Mouse (Mus musculus) layer of hippocampus, postnatal 25 days (tissue): Measurements from ENCODE around the gene Ptgfrn. TPM values are rescaled to one million over a fixed set of nuclear protein-coding genes. Genes with fewer than 3 reads are reported as not detected.

Experiments
- DNase-seq, 2 experiments: peaks; one replicate each; pipeline ENCODE4 v3.0.0; 2022; ENCODE audit warnings: mixed read lengths in 2 of 2, low spot score in 1 of 2; ENCODE audit errors: extremely low spot score in 1 of 2
- total RNA-seq, 2 experiments: library from RNA; stranded (reverse); gene quantifications; 2 replicates each; pipeline ENCODE4 v1.2.3; 2021

Gene Ptgfrn
- total RNA-seq, 2 experiments from 2014 or later = 10.0 to 11.1 TPM

DNA sequence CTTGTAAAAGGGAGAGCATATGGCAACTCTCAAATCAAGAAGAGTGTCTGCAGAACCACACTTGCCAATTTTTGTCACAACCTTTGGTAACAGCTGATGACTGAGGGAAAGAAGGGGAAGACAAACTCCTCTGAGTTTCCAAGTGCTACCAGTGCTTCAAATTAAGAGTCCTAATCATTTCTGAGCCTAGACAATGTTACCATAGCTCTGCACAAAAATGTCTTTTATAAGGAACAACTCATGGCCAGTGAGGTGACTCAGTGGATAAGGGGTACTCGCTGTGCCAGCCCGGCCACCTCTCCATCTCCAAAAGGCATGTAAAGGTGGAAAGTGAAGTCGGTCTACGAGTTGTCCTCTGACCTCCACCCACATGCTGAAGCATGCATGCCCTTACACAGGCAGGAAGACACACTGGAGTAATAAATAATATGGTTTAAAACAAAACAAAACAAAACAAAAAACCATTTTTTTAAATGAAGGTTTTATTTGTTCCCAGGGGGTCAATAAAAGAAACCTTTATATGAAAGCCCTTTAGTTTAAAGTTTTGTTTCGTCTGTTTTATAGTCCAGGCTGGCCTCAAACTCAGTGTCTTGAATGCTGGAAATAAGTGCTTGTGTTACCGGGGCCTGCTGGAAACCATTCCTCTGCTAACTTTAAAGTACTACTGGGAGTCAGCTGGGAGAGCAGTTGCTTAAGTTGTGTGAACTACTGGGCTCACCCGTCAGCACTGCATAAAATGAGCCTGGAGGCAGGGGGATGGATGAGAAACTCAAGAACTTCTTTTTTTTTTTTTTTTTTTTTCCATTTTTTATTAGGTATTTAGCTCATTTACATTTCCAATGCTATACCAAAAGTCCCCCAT lies 23.3 kb downstream of the Ptgfrn start:
- DNase-seq = no peak

DNA sequence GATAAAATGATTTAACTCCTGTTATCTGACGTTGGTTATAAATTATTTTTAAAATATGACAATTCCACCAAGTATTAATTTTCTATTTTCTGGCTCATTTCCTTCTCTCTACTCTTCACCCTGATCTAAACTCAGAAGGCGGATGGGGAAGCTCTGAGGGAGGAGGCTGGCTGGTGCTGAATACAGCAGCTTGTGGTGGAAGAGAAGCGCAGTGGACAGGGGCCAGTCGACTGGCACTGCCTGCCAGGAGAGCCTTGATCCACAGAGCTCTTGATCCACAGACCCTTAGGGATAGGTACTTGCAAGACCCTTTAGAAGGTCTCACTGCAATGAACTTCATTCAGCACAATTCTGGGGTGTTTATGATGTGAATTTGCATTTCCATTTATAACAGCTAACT lies 29.2 kb downstream of the Ptgfrn start:
- DNase-seq = no peak

DNA sequence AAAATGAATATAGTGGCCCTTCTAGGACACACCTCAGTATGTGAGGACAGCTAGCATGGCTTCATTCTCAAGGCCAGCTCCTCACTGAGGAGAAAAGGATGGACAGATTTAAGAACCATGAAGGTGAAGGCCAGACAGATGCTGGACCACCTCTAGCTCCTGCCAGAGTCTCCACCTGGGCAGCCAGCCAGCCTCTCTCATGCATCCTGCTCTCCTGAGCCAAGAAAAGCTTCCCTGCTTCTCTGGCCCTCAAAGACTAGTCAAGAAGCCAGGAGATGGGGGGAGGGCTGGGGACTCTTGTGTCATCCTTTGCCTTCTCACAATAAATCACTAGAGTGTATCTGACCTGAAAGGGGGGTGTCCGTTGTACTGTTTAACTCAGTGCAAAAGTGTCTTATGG lies 31.7 kb downstream of the Ptgfrn start:
- no peak for DNase-seq

DNA sequence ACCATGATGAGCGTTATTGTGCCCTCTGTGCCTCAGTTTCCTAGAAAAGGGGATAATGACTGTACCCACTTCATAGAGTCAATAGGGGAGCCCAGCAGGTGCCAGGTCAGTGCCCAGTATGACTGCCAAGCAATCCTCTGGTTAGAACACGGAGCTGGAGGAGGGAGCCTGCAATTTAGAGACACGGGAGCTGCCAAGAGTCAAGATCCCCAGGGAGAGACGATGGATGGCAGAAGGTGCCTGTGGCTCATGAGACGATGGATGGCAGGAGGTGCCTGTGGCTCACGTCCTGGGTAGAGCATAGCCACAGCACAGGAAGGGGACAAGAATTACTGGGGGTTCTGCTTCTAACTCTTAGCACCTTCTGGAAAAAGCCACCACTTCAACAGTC lies 32.4 kb downstream of the Ptgfrn start:
- no peak for DNase-seq

DNA sequence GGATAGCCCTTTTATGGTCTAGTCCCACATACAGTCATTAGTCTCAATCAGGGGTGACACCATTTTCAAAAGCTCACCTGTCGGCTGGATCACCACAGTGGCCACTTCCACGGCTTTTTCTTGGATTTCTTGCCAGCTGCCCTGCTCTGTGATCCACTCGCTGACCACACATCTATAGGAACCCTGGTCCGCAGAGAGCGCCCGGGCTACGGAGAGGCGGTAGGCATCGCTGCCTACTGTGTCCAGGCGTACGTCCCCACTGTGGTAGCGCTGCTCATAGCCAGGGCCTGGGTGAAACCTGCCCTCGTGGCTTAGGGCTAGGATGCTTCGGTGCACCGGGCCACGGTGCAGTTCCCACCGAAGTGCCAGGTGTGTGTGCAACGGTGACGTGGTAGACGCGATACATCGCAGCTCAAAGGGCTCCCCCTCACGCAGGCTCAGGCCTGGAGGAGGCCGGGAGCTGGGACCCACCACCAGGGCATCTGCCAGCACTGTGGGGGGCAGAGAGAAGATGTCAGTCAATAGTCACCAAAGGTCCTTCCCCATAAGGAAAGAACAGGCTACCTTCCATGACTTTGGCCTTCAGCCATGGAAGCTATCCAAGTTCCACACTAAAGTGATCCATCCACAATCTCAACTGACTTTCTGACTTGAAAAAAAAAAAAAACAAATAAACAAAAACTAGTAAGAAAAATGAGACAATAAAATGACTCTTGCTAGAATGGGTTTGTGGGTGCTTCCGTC lies 32.9 kb downstream of the Ptgfrn start:
- DNase-seq = no peak

DNA sequence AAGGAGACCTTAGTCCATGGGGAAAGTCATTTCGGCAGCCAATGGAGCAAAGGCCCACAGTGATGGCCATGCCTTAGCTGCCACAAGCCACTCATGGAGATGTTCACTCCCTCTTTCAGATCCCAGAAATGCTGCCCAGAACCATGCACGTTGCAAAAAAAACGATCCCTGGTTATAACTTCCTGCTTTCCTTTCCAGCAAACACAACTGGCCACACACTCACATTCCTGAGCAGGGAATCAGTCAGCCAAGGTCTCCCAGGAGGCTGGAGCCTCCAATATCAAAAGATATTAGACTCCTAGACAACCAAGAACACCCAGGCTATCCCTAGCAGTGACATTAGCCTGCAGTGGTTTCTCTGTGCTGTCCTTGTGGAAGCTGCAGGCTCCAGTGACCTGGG lies 34.2 kb downstream of the Ptgfrn start:
- no peak for DNase-seq

DNA sequence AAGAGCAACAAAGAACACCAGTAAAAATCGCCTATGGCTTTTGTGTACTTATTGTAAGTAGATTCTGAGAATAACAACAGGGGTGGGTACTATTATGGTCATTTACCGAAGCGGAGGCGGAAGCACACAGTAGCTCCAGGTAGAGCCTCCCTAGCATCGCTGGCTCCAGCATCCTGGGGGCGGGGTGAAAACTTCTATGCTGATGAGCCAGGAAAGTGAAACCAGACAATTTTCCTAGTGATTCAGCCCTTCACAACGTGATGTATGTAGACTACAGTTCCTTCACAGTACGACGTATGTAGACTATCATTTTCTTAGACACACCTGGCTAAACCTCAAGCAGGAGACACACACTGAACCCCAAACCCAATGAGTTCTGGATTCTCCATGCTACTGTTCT lies 36.7 kb downstream of the Ptgfrn start:
- no peak for DNase-seq

DNA sequence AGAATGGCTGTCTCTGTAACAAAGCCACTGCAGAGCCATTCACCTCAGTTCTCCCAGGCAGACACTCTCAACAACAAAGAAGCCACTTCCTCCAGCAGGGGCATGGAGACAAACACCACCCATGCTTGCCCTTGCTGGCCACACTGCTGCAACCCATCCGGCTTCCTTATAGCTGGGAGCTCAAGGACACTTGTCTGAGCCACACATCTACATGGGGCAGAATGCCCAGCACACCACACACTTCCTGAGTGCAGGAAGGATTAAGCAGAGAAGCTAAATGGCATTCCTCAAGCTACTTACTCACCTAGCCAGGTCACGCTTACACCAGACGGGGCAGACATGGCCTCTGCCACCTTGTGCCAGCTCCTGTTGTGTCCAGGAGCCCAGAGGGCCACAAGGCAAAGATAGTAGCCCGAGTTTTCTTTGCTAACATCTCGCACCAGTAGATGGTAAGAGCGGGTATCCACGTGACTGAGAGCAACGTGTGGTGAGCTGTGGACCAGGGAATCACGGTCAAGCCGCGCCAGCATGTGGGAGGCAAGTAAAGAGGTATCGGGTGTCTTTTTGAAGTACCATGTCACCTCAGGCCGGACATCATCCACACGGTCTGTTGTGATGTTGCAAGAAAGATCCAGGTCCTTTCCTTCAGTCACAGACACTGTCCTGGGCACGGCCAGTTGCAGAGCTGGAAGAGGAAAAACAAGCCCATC lies 37.4 kb downstream of the Ptgfrn start:
- no peak for DNase-seq

DNA sequence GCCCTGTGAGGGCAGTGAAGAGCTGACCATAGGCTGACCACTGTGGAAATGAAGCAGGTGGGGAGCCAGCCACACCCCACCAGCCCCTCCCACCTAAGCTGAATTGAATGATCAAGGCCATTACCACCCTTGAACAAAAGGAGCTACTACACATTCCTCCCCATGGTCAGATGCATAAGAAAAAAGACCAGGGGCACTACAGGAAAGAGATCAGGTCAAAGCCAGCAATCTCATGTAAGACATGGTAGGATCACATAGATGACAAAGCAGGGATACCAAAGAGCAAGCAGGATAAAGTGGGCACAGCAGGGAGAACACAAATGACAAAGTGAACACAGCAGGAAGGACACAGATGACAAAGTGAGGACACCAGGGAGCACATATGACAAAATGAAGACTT lies 38.5 kb downstream of the Ptgfrn start:
- no peak for DNase-seq

DNA sequence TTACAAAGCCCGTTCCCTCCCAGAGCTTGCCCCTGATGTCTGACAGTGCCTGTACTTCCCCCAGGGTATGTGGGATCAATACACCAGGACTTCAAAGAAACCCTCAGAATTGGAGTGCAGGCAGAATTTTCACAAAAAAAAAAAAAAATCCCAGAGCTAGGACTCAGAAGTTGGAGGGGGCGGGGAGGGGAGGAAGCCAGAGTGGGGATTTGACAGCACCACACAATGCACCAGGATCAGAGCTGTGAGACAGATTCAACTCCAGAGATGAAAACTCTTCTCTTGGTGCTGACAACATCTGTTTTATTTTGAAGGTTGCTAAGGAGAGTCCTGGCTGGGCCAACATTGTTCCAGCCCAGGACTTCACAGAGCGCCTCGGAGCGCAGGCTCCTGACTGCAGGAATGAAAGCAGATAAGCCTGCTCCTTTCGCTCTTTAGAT lies 39.3 kb downstream of the Ptgfrn start:
- no peak for DNase-seq

DNA sequence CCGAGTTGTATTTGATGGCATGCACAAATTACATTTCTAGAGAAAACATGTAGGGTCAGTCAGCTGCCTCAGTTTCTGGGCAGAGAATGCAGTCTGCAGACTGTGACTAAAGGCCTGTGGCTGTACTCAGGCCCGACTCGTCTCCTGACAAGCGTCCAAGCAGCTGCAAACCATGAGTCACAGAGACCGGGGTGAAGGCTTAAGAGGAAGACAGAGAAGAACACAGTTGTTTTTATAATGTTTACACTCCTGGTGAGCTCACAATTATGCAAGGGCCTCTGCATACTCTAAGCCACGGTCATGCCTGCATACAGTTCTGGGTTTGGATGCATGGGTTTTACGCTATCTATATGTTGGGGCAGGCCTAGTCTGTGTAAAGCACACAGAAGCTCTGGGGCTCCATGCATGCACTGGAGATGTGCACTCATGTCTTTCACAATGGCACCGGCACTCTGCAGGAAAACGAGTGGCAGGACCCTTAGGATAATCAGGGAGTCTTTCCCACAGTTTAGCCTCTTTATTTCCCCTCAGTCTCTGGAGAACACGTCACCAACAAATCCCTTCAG lies 39.8 kb downstream of the Ptgfrn start:
- no peak for DNase-seq

DNA sequence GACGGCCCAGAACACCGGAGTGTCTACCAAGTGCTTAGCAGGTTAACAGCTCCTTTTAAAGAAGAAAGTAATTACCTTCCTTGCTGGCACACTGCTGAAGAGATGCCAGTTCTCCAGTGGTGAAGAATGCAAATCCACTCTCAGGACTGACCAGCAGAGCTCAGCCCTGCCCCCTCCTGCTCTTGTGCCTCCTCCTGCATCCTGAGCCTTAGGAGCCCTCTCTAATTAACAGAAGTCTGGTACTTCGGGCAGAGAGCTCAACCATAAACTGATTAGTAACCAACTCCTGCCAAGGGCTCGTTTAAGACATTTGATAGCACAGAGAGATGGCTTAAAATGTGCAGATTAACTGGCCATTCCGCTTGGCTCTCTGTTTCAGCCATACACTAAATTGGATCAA lies 41.4 kb downstream of the Ptgfrn start:
- DNase-seq = no peak

DNA sequence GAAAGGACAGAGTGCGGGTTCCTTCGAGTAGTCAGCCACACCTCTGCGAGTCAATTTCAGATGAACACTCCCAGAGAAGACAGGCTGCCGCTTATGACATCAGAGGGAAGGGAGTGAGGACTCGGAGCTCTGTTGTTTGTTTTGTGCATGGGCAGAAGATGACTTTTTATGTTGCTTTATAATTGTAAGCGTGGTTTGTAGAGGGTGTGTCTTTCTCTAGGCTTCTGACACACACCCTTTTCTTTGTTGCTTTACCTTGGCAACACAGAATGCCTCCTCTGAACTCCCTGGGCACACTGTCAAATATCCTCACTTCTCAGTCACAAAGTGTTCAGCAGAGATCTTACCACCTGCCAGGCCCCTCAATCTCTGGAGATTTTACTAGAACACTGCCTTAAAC lies 43.9 kb downstream of the Ptgfrn start:
- no peak for DNase-seq

DNA sequence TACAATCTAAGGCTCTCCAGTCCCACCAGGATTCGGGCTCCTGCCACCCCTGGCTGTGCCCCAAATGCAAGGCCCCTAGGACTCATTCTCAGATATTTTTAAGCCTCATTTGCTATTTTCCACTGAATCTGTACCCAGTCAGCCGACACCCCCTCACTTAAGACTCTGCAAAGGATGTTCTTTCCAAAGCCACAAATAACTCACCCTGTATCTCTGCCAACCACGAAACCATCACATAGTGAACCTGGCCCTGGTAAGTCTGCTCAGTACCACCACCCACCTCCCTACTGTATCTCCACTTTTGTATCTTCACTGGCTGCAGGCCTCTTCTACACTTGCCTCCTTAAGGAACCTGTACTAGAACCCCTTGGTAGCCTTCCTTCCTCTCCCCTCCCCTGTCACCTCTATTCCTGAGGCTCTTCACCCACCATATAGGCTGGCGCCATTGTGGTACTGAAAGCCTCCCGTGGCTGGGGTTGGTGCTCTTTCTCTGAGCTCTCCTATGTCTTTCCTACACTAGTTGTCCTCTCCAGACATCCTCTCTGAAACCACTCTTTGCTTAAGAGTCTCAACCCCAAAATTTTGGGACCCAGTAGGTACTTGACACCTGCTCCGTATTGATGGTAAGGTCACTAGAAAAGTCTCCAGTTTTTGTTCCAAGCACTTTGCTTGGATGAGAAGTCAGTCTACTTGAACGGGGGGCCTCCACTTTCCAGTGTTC lies 48.1 kb downstream of the Ptgfrn start:
- no peak for DNase-seq

DNA sequence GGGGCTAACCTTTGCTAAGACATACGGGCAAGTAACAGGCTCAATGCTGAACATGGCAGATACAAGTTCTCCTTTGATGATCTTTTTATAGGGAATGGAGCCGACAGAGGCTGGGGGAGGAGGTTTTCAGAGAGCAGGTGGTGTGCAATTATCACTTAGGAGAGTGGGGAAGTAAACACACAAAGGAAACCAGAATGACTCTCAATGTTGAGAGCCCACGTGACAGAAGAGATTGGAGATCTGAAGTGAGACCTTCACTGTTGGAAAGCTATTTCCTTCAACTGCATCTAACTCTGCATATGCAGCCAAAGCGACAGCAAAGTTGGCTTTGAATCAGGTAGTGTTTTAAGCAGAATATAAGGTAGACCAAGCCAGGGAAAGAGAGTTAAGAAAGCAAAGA lies 50.9 kb downstream of the Ptgfrn start:
- no peak for DNase-seq

DNA sequence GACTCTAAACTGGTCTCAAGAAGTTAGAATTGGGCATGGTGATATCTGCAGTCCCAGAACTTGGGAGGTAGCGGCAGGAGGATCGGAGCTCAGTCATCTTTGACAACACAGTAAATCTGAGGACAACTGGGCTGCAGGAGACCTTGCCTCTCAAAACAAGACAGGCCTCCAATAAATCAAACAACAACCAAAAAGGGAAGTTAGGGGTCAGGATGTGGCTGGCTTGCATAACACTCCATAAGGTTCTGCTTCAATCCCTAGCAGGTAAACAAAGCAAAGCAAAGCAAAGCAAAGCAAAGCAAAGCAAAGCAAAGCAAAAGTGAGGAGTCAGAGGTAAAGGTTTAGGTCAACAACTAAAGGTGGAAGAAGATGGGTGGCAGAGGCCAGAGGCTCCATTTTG lies 51.9 kb downstream of the Ptgfrn start:
- no peak for DNase-seq

DNA sequence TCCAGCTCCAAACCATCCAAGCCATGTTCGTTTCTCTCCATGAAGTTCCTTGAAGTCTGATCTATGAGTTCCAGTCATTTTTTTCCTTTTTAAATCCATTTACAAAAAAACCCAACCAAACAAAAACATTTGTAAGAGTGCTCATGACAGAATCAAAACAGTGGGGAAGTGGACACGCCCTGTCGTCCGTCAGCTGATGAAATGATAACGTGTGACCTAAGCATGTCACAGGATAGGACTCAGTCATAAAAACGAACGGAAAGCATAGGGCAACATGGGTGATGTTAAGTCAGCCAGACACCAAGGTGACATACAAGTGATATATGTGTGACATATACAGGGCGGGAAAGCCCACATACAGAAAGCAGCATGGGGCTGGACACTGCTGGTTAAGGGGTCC lies 54.9 kb downstream of the Ptgfrn start:
- no peak for DNase-seq

DNA sequence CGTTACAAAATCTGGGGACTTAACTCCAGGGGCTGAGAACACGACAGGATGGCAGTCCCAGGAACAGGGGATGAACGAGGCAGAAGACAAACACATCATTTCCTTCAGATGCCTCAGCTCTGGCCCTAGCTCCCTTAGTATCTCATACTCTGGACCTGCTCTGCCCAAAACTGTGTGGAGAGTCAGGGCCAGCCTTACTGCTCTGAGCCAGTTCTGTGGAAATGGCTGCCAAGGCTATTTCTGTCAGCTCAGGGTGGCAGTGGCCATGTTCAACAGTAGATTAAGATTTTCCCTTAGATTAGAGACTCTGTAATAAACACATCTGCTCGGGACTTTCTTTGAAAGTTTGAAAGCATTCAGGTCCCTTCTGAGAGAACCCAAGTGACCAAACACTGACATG lies 58.5 kb downstream of the Ptgfrn start:
- DNase-seq = no peak

DNA sequence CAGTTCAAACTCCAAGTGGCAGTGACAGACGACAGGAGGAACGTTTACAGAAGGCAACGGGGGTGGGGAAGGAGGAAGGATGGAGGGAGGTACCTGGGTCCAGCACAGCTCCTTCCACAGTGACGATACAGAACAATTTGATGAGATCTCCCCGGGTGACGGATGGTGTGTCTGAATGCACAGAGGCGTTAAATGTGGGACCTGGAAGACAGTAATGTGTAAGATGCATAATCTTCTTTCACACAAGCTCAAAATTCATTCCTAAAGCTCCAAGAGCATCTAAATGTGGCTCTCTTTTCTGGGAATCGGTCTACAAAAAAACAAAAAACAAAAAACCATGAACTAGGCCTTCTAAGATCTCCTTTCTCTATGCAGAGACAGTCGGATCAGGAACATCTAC lies 60.1 kb downstream of the Ptgfrn start:
- no peak for DNase-seq

DNA sequence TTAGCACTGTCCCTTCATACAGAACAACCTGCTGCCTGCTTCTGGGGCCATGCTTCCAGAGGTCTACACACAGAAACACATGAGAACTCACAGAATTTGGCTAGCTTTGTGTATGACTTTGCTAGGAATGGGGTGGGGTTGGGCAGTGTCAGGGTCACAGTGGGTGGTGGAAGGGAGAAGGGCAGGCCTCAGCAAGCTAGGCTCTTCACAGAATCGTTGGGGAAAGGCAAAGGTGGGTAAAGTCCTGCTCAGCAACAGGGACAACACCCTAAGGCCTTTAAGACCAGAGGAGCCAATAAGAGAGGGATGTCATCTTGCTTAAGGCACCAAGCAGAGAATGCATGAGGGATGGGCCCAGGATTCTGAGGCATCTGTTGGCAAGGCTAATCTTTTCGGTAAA lies 61.3 kb downstream of the Ptgfrn start:
- DNase-seq = no peak
